Mouse (Mus musculus): ENCODE measurements around the gene Slc25a19. TPM values are rescaled to one million over a fixed set of nuclear protein-coding genes. Genes with fewer than 3 reads are reported as not detected.

Slc25a19 gene
- 10 to 100 TPM; 36.3 to 40.4 TPM for total RNA-seq (2023)

DNA sequence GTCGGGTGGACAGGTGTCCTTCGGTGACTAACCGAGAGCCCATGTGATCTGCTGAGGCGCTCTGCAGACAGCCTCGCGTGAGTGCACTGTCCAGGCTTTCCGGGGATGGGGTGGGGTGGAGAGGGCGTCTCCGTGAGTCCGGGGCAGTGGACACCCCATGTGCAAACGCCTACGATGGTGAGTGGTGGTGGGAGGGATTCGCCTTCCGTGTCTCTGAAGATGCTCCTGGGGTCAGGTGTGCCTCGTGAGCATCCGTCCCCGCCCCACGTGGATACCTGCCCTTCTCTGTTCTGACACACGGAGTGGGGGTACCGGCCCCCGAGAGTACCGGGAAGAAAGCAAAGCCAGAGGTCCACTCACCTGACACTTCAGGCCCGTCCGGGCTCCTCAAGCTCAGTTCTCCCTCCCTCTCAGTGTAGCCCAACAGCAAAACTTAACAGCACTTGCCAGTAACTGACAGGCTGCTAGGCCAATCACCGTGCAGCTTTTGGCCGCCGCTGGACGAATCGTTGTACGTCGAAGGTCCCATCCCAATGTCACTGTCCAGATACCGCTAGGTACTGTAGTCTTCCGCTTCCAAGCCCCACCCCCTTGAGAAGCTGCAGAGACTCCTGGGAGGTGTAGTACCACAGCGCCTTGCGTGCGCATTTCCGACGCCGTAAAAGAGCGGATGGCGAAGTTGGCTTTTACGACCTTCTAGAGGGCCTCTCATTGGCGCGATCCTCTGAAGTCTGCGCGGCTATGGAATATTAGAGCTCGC lies at the start of gene Slc25a19:
Gene Slc25a19, minus strand, starts transcription at position 591 of the 760 bp plus-strand sequence.

DNA sequence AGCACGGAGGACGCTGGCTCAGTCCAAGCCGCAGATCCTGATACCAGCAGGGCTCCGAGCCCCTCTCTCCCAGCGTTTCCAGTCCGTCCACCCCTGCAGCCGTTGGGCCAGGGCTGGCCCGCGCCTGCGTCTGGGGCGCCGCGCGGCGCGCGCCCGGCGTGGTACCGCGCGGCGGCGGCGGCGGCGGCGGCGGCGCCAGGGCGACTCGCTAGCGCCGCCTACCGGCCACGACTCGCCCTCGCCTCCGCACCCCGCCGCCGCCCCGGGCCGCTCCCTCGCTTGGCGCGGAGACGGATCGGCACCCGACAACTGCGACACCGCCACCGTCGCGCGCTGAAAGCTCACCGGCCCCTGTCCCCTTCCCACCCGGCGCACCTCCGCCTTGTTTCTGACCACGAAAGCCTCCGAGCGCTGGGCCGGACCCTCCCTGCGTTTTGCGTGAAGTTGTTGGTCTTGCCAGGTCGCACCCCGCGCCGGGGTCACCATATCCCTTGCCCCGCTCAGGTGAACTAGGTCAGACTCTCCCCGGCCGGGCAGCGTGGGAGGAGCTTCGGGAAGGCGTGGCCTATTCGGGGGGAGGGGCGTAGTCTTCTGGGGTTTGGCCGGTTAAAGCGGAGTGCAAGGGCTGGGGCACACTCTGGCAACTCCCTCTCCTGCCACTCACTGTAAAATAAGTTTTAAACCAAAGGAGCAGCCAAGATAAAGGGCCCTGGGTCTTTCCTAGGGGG lies 15.5 kb downstream of the Slc25a19 start, which contains the start of gene Mif4gd:
Gene Mif4gd, minus strand, starts transcription at position 560 of the 728 bp plus-strand sequence.

DNA sequence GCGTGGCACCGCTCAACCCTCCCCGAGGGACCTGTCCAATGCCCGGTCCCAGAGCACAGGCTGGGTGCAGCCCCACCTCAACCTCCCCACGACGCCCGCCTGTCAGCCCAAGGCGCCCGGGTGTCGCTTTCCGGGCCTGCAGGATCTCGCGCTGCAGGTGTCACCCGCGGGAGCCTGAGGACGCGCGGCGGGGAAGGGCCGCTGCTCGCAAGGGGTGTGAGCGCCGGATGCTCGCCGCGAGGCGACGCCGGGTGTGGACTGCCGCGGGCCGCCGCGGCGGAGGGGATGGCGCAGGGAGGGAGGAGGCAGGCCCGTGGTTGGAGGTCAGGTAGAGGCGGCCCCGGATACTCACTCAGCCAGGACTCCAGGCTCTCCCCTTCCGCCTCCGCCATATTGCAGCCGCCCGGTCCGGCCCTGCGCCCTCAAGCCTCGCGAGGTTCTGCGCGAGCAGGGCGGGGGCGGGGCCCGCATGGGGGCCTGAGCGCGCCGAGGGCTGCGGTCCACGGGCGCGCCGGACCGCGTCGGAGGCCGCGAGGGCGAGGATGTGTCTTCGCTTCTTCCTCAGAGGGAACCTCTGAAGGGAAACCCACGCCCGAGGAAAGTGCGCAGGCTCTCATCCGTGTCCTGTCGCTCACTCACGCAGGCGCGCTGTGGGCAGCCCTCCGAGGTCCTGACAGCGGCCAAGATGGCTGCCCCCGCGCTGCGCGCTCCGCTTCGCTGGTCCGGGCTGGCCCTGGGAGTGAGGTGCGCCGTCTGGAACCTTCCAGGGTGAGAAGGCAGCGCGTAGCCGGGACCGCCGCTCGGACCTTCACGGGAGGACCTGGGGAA lies 24.4 kb downstream of the Slc25a19 start, which contains the start of the genes Mrps7 and Gga3:
Gene Mrps7, plus strand, starts transcription at position 450 of the 828 bp plus-strand sequence.
Gene Gga3, minus strand, starts transcription at position 576 of the 828 bp plus-strand sequence.

Other genes starting within 250 kb of the Slc25a19 start
- gene Cdr2l, start 246.4 kb downstream of the Slc25a19 start, total RNA-seq (2023), result under 1 TPM; 0.21 to 0.36 TPM
- 10 to 100 TPM; 51.8 to 56.5 TPM for gene Mrpl58, start 224.5 kb downstream of the Slc25a19 start, total RNA-seq (2023)
- 100 to 1,000 TPM; 227 to 243 TPM for gene Atp5h, start 208.3 kb downstream of the Slc25a19 start, total RNA-seq (2023)
- 10 to 100 TPM; 33.9 to 34.2 TPM for gene Kctd2, start 208.2 kb downstream of the Slc25a19 start, total RNA-seq (2023)
- gene Trim80, start 187.8 kb downstream of the Slc25a19 start, total RNA-seq (2023), result not detected
- under 1 TPM in 1 of 2 experiments, not detected in 1; 0.21 TPM for gene Slc16a5, start 165.8 kb downstream of the Slc25a19 start, total RNA-seq (2023)
- gene Armc7, start 152.6 kb downstream of the Slc25a19 start, total RNA-seq (2023), result 10 to 100 TPM; 31.8 to 35.1 TPM
- gene Nt5c, start 136.4 kb downstream of the Slc25a19 start, total RNA-seq (2023), result 10 to 100 TPM; 91.6 to 94.8 TPM
- 100 to 1,000 TPM; 177 to 178 TPM for gene Jpt1, start 113.9 kb downstream of the Slc25a19 start, total RNA-seq (2023)
- gene Sumo2, start 92.0 kb downstream of the Slc25a19 start, total RNA-seq (2023), result 100 to 1,000 TPM; 185 to 191 TPM
- 10 to 100 TPM; 32.4 to 40.1 TPM for gene Nup85, start 63.9 kb downstream of the Slc25a19 start, total RNA-seq (2023)
- 10 to 100 TPM; 19.5 to 22.1 TPM for gene Mrps7, start 24.4 kb downstream of the Slc25a19 start, total RNA-seq (2023)
- 10 to 100 TPM; 74.0 to 86.5 TPM for gene Gga3, start 24.2 kb downstream of the Slc25a19 start, total RNA-seq (2023)
- gene Mif4gd, start 15.3 kb downstream of the Slc25a19 start, total RNA-seq (2023), result 10 to 100 TPM; 42.1 to 46.5 TPM
- gene Grb2, start 80.3 kb upstream of the Slc25a19 start, total RNA-seq (2023), result 100 to 1,000 TPM; 226 to 238 TPM
- gene Tmem94, start 137.1 kb upstream of the Slc25a19 start, total RNA-seq (2023), result 10 to 100 TPM; 54.7 to 60.5 TPM
- gene Caskin2, start 185.3 kb upstream of the Slc25a19 start, total RNA-seq (2023), result 1 to 10 TPM; 1.2 to 1.3 TPM
- gene Tsen54, start 186.4 kb upstream of the Slc25a19 start, total RNA-seq (2023), result 10 to 100 TPM; 17.0 to 17.7 TPM
- 10 to 100 TPM in 1 of 2 experiments, 1 to 10 TPM in 1; 8.1 to 14.9 TPM for gene Llgl2, start 195.8 kb upstream of the Slc25a19 start, total RNA-seq (2023)
- not detected for gene Myo15b, start 230.1 kb upstream of the Slc25a19 start, total RNA-seq (2023)